Comparison of ENCODE assay signal across 10 mouse cellular contexts in the genomic region with DNA sequence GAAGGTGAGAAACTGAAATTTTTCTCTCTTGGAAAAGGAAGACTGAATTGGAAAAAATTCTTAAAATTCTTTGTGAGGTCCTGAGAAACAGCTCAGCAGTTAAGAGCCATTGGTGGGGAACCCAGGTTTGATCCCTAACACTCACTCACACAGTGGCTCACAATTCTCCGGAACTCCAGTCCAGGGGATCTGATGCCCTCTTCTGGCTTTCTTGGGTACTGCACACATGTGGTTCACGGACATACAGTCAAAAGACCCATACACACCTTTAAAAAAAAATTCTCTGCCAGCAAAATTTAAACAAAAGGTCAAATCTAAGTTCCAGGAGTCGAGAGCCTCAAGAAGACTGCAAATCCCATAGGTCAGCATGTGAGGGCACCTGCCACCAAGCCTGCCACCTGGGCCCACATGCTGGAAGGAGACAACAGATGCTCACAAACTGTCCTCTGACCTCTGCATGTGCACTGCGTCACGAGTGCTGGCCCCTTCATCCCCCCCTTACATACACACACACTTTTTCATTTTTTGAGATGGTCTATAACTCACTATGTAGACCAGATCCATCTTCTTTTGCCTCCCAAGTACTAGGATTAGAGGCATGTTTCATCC. TPM values are rescaled to one million over a fixed set of nuclear protein-coding genes. Genes with fewer than 3 reads are reported as not detected.
DNase-seq lines count a peak whose midpoint lies in the region; ATAC-seq and TF ChIP-seq lines count a peak whose summit lies in the region.
"Had no signal": no experiment of that assay in that cellular context is flagged by ENCODE, and none has a peak within 500 bp of the region (broad histone marks: within the 10 kb centered on the region; RNA-seq: fewer than 3 reads in every experiment).

No protein-coding gene starts in this region.

- peak; percentile 48 to 79 for DNase-seq in adrenal gland, adult (ENCODE audit: inconsistent age in 2 of 2, low spot score in 1 of 2)
- DNase-seq in adrenal gland, adult 8-10 months, result no peak
- peak; percentile 75 for DNase-seq in kidney, adult 18-20 months
- peak; percentile 49 for DNase-seq in embryo, embryonic 11 days
- DNase-seq in liver, embryonic 14.5 days (ENCODE audit: low read depth in 3 of 3, low spot score in 3 of 3), result no peak
- peak; percentile 49 for DNase-seq in spleen, adult 12 weeks (ENCODE audit: low spot score)

- no peaks in the 10 kb centered on the region for H3K27me3 ChIP-seq in kidney, embryonic 16.5 days (ENCODE audit: insufficient read depth, low read length)
- no peaks in the 10 kb centered on the region for H3K27me3 ChIP-seq in ES-Bruce4 (ENCODE audit: control insufficient read depth, insufficient read depth, low read length, poor library complexity, severe bottlenecking)
- H3K27me3 ChIP-seq in liver, embryonic 14.5 days (ENCODE audit: control insufficient read depth, insufficient read depth, low read length), result no peaks in the 10 kb centered on the region

- TF ChIP-seq EP300 in ES-Bruce4 (IDR thresholded peaks at IDR 0.05; ENCODE audit: insufficient read depth, low read depth, low read length), result no peak
- no peak for TF ChIP-seq EP300 in liver, embryonic 14.5 days (IDR thresholded peaks at IDR 0.05; ENCODE audit: low read depth)

- TF ChIP-seq CTCF in ES-Bruce4 (IDR thresholded peaks at IDR 0.05; ENCODE audit: low read depth, low read length), result peak; percentile 46
- peak; percentile 79 for TF ChIP-seq CTCF in liver, embryonic 14.5 days (IDR thresholded peaks at IDR 0.05; ENCODE audit: low read depth)

- H3K9me3 ChIP-seq in kidney, embryonic 16.5 days (ENCODE audit: low read length), result no peaks in the 10 kb centered on the region
- H3K9me3 ChIP-seq in ES-Bruce4 (replicated peaks; ENCODE audit: control insufficient read depth, insufficient read depth, low read length, poor library complexity, severe bottlenecking), result no peaks in the 10 kb centered on the region
- no peaks in the 10 kb centered on the region for H3K9me3 ChIP-seq in liver, embryonic 14.5 days (ENCODE audit: control insufficient read depth, low read length)

- H3K9ac ChIP-seq in kidney, embryonic 16.5 days (replicated peaks; ENCODE audit: low read length), result no peak overlapping the region
- no peak overlapping the region for H3K9ac ChIP-seq in ES-Bruce4 (ENCODE audit: low read depth, poor library complexity, severe bottlenecking)
- no peak overlapping the region for H3K9ac ChIP-seq in liver, embryonic 14.5 days (replicated peaks)

- peaks cover 31% of the 10 kb centered on the region for H3K36me3 ChIP-seq in kidney, embryonic 16.5 days (ENCODE audit: insufficient read depth, low read length)
- peaks cover 21% of the 10 kb centered on the region for H3K36me3 ChIP-seq in ES-Bruce4 (ENCODE audit: control insufficient read depth, insufficient read depth, low read length, poor library complexity, severe bottlenecking)
- H3K36me3 ChIP-seq in liver, embryonic 14.5 days (replicated peaks; ENCODE audit: control insufficient read depth, insufficient read depth, low read depth), result peaks cover 35% of the 10 kb centered on the region

- TF ChIP-seq POLR2A in ES-Bruce4 (IDR thresholded peaks at IDR 0.05; ENCODE audit: insufficient read depth, low read length), result no peak

- H3K27ac ChIP-seq in kidney, embryonic 16.5 days (ENCODE audit: low read length), result no peak overlapping the region
- no peak overlapping the region for H3K27ac ChIP-seq in ES-Bruce4 (ENCODE audit: insufficient read depth, low read length)
- H3K27ac ChIP-seq in liver, embryonic 14.5 days, result no peak overlapping the region

- no peaks in the 10 kb centered on the region for H3K4me1 ChIP-seq in kidney, embryonic 16.5 days (ENCODE audit: insufficient read depth, low read length)
- H3K4me1 ChIP-seq in ES-Bruce4 (ENCODE audit: control insufficient read depth, insufficient read depth, low read length), result no peaks in the 10 kb centered on the region
- peaks cover 0 to 7% of the 10 kb centered on the region in 2 experiments; a peak in 2 of 4 replicates for H3K4me1 ChIP-seq in liver, embryonic 14.5 days (replicated peaks; ENCODE audit: control insufficient read depth in 2 of 2, insufficient read depth in 2 of 2, low read length in 1 of 2)

- no peak overlapping the region for H3K4me2 ChIP-seq in kidney, embryonic 16.5 days (replicated peaks; ENCODE audit: low read depth, low read length)
- no peak overlapping the region for H3K4me2 ChIP-seq in liver, embryonic 14.5 days (ENCODE audit: low read depth)

- no peak for ATAC-seq in kidney, embryonic 16.5 days (ENCODE audit: low FRiP score, low TSS enrichment)
- no peak for ATAC-seq in liver, embryonic 14.5 days (ENCODE audit: insufficient read depth)

- WGBS in kidney, embryonic 16.5 days, result 71% methylated on average over 5 of the region's 5 CpGs
- WGBS in liver, embryonic 14.5 days (ENCODE audit: insufficient replicate concordance), result 57% methylated on average over 5 of the region's 5 CpGs

- no peak overlapping the region for H3K4me3 ChIP-seq in kidney, embryonic 16.5 days (ENCODE audit: low read length)
- H3K4me3 ChIP-seq in ES-Bruce4 (ENCODE audit: low read depth, low read length), result no peak overlapping the region
- no peak overlapping the region for H3K4me3 ChIP-seq in liver, embryonic 14.5 days (ENCODE audit: insufficient read depth in 1 of 2, low read depth in 2 of 2, low read length in 2 of 2)
- H3K4me3 ChIP-seq: myocyte had no signal

RNA-seq across cellular contexts. Expression of gene Batf3, which starts 12.6 kb away (rescaled TPM):
- total RNA-seq in adrenal gland, adult 8-10 months (2022), result 1 to 10 TPM in 3 of 4 experiments, under 1 TPM in 1; 0.64 to 5.4 (median 2.5) TPM
- polyA plus RNA-seq in kidney, embryonic 16.5 days (2015; fragmentation: Nextera tagmentation; extraction: Ambion mirVana), result 13.5 and 14.6 TPM in 2 replicates
- polyA plus RNA-seq in ES-Bruce4 (2011; ENCODE audit: insufficient read depth, insufficient read length, low read depth, missing spikeins), result 2.0 and 2.7 TPM in 2 replicates
- 1.6 and 1.8 TPM in 2 replicates for polyA plus RNA-seq in liver, embryonic 14.5 days (2012; rRNA removed)
- polyA plus RNA-seq in liver, embryonic 14.5 days (2014; fragmentation: Nextera tagmentation; extraction: Ambion mirVana), result 1.5 and 2.4 TPM in 2 replicates
- total RNA-seq: gastrocnemius, postnatal 36 days had no signal

RNA-seq across cellular contexts. Expression of gene Nsl1, which starts 22.2 kb away (rescaled TPM):
- total RNA-seq in adrenal gland, adult 8-10 months (2022), result 1 to 10 TPM in 1 of 4 experiments, under 1 TPM in 3; 0.35 to 1.1 (median 0.72) TPM
- 21.9 and 25.5 TPM in 2 replicates for polyA plus RNA-seq in kidney, embryonic 16.5 days (2015; fragmentation: Nextera tagmentation; extraction: Ambion mirVana)
- 24.9 and 35.6 TPM in 2 replicates for polyA plus RNA-seq in ES-Bruce4 (2011; ENCODE audit: insufficient read depth, insufficient read length, low read depth, missing spikeins)
- 5.3 and 11.2 TPM in 2 replicates for polyA plus RNA-seq in liver, embryonic 14.5 days (2012; rRNA removed)
- 8.8 and 11.6 TPM in 2 replicates for polyA plus RNA-seq in liver, embryonic 14.5 days (2014; fragmentation: Nextera tagmentation; extraction: Ambion mirVana)

RNA-seq across cellular contexts. Expression of gene Tatdn3, which starts 22.3 kb away (rescaled TPM):
- 10 to 100 TPM; 11.4 to 38.0 (median 23.8) TPM for total RNA-seq in adrenal gland, adult 8-10 months (2022)
- 13.1 and 14.4 TPM in 2 replicates for polyA plus RNA-seq in kidney, embryonic 16.5 days (2015; fragmentation: Nextera tagmentation; extraction: Ambion mirVana)
- polyA plus RNA-seq in ES-Bruce4 (2011; ENCODE audit: insufficient read depth, insufficient read length, low read depth, missing spikeins), result 9.5 and 12.0 TPM in 2 replicates
- 4.6 and 6.5 TPM in 2 replicates for polyA plus RNA-seq in liver, embryonic 14.5 days (2012; rRNA removed)
- polyA plus RNA-seq in liver, embryonic 14.5 days (2014; fragmentation: Nextera tagmentation; extraction: Ambion mirVana), result 8.5 and 8.7 TPM in 2 replicates

RNA-seq across cellular contexts. Expression of gene Spata45, which starts 48.6 kb away (rescaled TPM):
- not detected for total RNA-seq in adrenal gland, adult 8-10 months (2022)
- not detected in 2 replicates for polyA plus RNA-seq in kidney, embryonic 16.5 days (2015; fragmentation: Nextera tagmentation; extraction: Ambion mirVana)
- polyA plus RNA-seq in ES-Bruce4 (2011; ENCODE audit: insufficient read depth, insufficient read length, low read depth, missing spikeins), result not detected in 2 replicates
- not detected in 2 replicates for polyA plus RNA-seq in liver, embryonic 14.5 days (2012; rRNA removed)
- not detected in 2 replicates for polyA plus RNA-seq in liver, embryonic 14.5 days (2014; fragmentation: Nextera tagmentation; extraction: Ambion mirVana)
- total RNA-seq: gastrocnemius, postnatal 36 days had no signal
- polyA plus RNA-seq: myocyte had no signal

RNA-seq across cellular contexts. Expression of gene Flvcr1, which starts 59.1 kb away (rescaled TPM):
- 10 to 100 TPM; 12.4 to 20.8 (median 16.6) TPM for total RNA-seq in adrenal gland, adult 8-10 months (2022)
- 6.0 and 6.2 TPM in 2 replicates for polyA plus RNA-seq in kidney, embryonic 16.5 days (2015; fragmentation: Nextera tagmentation; extraction: Ambion mirVana)
- 8.3 and 10.0 TPM in 2 replicates for polyA plus RNA-seq in ES-Bruce4 (2011; ENCODE audit: insufficient read depth, insufficient read length, low read depth, missing spikeins)
- polyA plus RNA-seq in liver, embryonic 14.5 days (2012; rRNA removed), result 4.5 and 6.4 TPM in 2 replicates
- 4.5 and 4.9 TPM in 2 replicates for polyA plus RNA-seq in liver, embryonic 14.5 days (2014; fragmentation: Nextera tagmentation; extraction: Ambion mirVana)

Comparison
In these comparisons a context has a peak if more than half of its experiments do, and no peak if none do; other contexts are left out.
1. DNase-seq: peak in adrenal gland, adult (2 of 2), kidney, adult 18-20 months (single experiment), embryo, embryonic 11 days (single experiment) and spleen, adult 12 weeks (single experiment); none in adrenal gland, adult 8-10 months (single experiment) and liver, embryonic 14.5 days (0 of 3).